Mouse (Mus musculus) leukemia stem cell, adult 10-12 weeks (primary cell): Measurements from ENCODE around the gene Actc1. TPM values are rescaled to one million over a fixed set of nuclear protein-coding genes. Genes with fewer than 3 reads are reported as not detected.

Experiments used
- polyA plus RNA-seq: library from polyadenylated mRNA; stranded (reverse); fragments of >175 nt; gene quantifications from 2 replicates; pipeline ENCODE4 v1.2.3, GENCODE M21; 2012; ENCODE audit warnings: low replicate concordance

The Actc1 gene
- polyA plus RNA-seq, result not detected in 2 replicates

GRCm38 (mm10) chr2:114052696-114053598 lies at the start of gene Actc1:
Gene Actc1, minus strand, starts transcription at chr2:114053548.

GRCm38 (mm10) chr2:114013295-114013771 lies 40.0 kb downstream of the Actc1 start, which contains the start of gene Gjd2:
Gene Gjd2, minus strand, starts transcription at chr2:114013619.

Other genes starting within 250 kb of the Actc1 start
- 0.29 and 0.30 TPM in 2 replicates for gene Scg5, start 224.4 kb downstream of the Actc1 start, polyA plus RNA-seq
- gene Arhgap11a, start 204.9 kb downstream of the Actc1 start, polyA plus RNA-seq, result 7.0 TPM in 2 replicates
- gene Gjd2, start 39.9 kb downstream of the Actc1 start, polyA plus RNA-seq, result not detected in 2 replicates
- 11.6 and 48.2 TPM in 2 replicates for gene Aqr, start 133.5 kb upstream of the Actc1 start, polyA plus RNA-seq
- 0.10 and 0.98 TPM in 2 replicates for gene Zfp770, start 147.9 kb upstream of the Actc1 start, polyA plus RNA-seq